Mouse (Mus musculus) adrenal gland, postnatal 25 days (tissue): ENCODE measurements around the gene Abcb4. TPM values are rescaled to one million over a fixed set of nuclear protein-coding genes. Genes with fewer than 3 reads are reported as not detected.
"Not testable (repeated sequence)": the region's sequence is repeated elsewhere in the genome, so short reads cannot be mapped to it uniquely, and the experiment has no call there.

ENCODE experiments used
- DNase-seq: peaks from one replicate; pipeline ENCODE4 v3.0.0; 2021; ENCODE audit warnings: mixed read lengths
- long read RNA-seq: library from polyadenylated mRNA; stranded (forward); transcript quantifications from one replicate; pipeline ENCODE4 v2.0.0, GENCODE M21; 2021
- total RNA-seq: library from RNA; stranded (reverse); gene quantifications from 2 replicates; pipeline ENCODE4 v1.2.3, GENCODE M21; 2021

The Abcb4 gene
- total RNA-seq, result 3.8 and 5.8 TPM in 2 replicates
- long read RNA-seq, full-length matches to known transcripts, result 10 of 51 reads
- long read RNA-seq, partial matches to known transcripts, result 34 of 51 reads
- long read RNA-seq, other reads (novel, unspliced or antisense), result 7 of 51 reads

GRCm38 (mm10) chr5:8893300-8894103 lies at the start of gene Abcb4:
Gene Abcb4, plus strand, starts transcription at chr5:8893717.
- DNase-seq, result peak; percentile 69

GRCm38 (mm10) chr5:8848607-8849575 lies 44.6 kb upstream of the Abcb4 start:
- not testable (repeated sequence) for DNase-seq

GRCm38 (mm10) chr5:8850851-8851250 lies 42.7 kb upstream of the Abcb4 start:
- DNase-seq, result no peak

- no peak for DNase-seq
Observed at GRCm38 (mm10) chr5:8857201-8857600, 36.3 kb upstream of the Abcb4 start.

GRCm38 (mm10) chr5:8861811-8862210 lies 31.7 kb upstream of the Abcb4 start:
- DNase-seq, result no peak

- DNase-seq, result no peak
Observed at GRCm38 (mm10) chr5:8863580-8864337, 29.8 kb upstream of the Abcb4 start.

- DNase-seq, result not testable (repeated sequence)
Observed at GRCm38 (mm10) chr5:8865630-8866029, 27.9 kb upstream of the Abcb4 start.

- no peak for DNase-seq
Observed at GRCm38 (mm10) chr5:8866366-8866765, 27.2 kb upstream of the Abcb4 start.

GRCm38 (mm10) chr5:8868019-8868418 lies 25.5 kb upstream of the Abcb4 start:
- DNase-seq, result no peak

- DNase-seq, result no peak
Observed at GRCm38 (mm10) chr5:8872979-8873915, 20.3 kb upstream of the Abcb4 start.

GRCm38 (mm10) chr5:8877086-8877485 lies 16.4 kb upstream of the Abcb4 start:
- no peak for DNase-seq

GRCm38 (mm10) chr5:8877800-8878199 lies 15.7 kb upstream of the Abcb4 start:
- no peak for DNase-seq

- DNase-seq, result no peak
Observed at GRCm38 (mm10) chr5:8885837-8886236, 7.7 kb upstream of the Abcb4 start.

- no peak for DNase-seq
Observed at GRCm38 (mm10) chr5:8894104-8894425, 548 bp downstream of the Abcb4 start.

GRCm38 (mm10) chr5:8894641-8895490 lies 1.3 kb downstream of the Abcb4 start:
- DNase-seq, result no peak

- no peak for DNase-seq
Observed at GRCm38 (mm10) chr5:8896198-8896597, 2.7 kb downstream of the Abcb4 start.

- DNase-seq, result no peak
Observed at GRCm38 (mm10) chr5:8898246-8898645, 4.7 kb downstream of the Abcb4 start.

GRCm38 (mm10) chr5:8901001-8901400 lies 7.5 kb downstream of the Abcb4 start:
- DNase-seq, result no peak

GRCm38 (mm10) chr5:8902141-8902817 lies 8.8 kb downstream of the Abcb4 start:
- no peak for DNase-seq
